Mouse (Mus musculus) spleen, adult 2 months (tissue): ENCODE results near the gene Trim75.

Source experiments
- CTCF ChIP-seq: fragments of 200-500 bp; IDR thresholded peaks from 2 replicates; pipeline ENCODE4 v1.5.1; 2011; ENCODE audit warnings: mild to moderate bottlenecking, inconsistent platforms; ENCODE audit not compliant: insufficient read depth, insufficient read length, insufficient replicate concordance; ENCODE audit errors: extremely low read depth
- POLR2A ChIP-seq: fragments of 200-500 bp; IDR thresholded peaks from 2 replicates; pipeline ENCODE4 v1.6.1; 2011; ENCODE audit warnings: low read depth, low read length, inconsistent platforms

DNA sequence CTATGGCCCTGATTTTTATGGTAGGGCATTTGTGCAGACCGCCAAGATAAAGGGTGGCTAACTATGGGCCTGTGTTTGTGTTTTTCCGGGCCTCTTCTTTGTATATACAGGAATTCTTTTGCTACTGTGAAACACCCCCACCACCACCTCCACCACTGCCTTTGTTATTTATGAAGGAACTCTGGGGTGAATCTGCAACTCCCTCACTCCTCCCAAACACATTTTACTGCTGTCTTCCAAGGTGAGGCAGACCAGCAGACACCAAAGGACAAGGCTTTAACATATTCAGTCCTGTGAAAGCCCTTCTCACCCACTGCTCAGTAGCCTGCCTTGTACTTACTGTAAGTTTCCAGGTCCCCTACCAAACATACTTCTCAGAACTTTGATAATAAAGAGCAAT, 46.5 kb upstream of the Trim75 start:
- TF ChIP-seq POLR2A (no peak), CTCF (no peak)
